Mouse (Mus musculus): Measurements from ENCODE around the gene Clock.

DNA sequence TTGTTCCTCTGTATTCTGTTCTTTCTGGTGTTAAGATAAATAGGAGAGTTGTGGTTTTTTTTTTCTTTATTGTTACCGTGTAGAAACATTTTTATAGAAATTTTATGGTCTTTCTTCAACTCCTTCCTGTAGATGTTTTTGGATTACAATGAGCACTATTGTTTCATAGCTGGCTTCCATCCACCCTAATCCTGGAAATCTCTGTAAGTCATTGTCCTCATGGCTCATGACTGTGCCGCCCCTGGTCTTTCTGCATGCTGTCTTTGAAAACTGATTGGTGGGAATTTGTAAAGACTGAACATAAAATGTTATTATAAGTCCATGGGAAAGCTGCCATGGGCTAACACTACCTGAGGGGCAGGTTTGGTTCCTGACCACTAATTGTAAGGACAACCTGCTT, 22.7 kb upstream of the Clock start:
- TF ChIP-seq FLI1 (IDR thresholded peaks at IDR 0.05; ENCODE audit: low read length) (no peak), GATA1 (IDR thresholded peaks at IDR 0.05; ENCODE audit: borderline replicate concordance, low read length) (no peak)
